Mouse (Mus musculus): ENCODE measurements around the gene Dcdc2a. TPM values are rescaled to one million over a fixed set of nuclear protein-coding genes. Genes with fewer than 3 reads are reported as not detected.

The Dcdc2a gene
- total and polyA plus RNA-seq, 3 experiments: 0.12 TPM; not detected in 2

DNA sequence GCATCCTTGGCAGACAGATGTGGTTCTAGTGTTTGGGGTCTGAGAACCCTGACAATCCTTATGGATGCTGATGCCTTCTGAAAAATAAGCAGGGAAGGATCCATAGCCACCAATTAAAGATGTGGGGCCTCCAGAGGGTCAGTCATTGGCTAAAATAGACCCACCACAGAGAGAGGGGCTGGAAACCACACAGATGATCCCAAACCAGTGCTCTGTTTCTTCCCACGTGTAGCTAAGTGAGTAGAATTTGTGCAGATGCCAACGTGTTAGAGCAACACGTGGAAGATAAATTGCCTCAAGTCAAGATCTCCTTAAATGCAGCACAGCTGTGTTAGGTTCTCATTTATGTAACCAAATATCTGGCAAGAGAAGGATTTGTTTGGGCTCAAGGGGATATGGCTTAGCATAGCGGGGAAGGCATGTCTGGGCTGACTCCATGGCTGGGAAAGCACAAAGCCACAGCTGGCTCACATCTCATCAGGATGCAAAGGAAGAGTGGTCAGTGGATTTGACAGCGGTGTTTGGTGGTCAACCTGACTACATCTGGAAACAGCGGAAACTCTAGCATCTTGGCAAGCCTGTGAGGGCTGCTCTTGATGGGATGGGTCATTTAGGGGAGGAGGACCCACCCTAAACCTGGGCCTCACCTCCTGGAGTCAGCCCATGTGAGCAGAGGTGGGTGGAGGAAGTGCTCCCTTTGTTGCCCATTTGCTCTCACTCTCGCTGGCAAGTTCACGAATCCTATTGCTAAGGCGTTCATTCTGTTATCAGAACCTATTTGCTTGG, 198.9 kb downstream of the Dcdc2a start:
- Histone ChIP-seq H3K27ac (no peak overlapping the region), H3K4me1 (ENCODE audit: control insufficient read depth, insufficient read depth, low read length) (no peaks in the 10 kb centered on the region), H3K9ac (ENCODE audit: low read depth, low read length) (no peak overlapping the region), H3K36me3 (ENCODE audit: control insufficient read depth, insufficient read depth, low read length) (no peaks in the 10 kb centered on the region), H3K4me3 (no peak overlapping the region), H3K27me3 (ENCODE audit: control insufficient read depth, insufficient read depth, low read length) (no peaks in the 10 kb centered on the region), H3K79me2 (replicated peaks; ENCODE audit: control insufficient read depth, insufficient read depth, low read length) (no peaks in the 10 kb centered on the region)
- WGBS: 67% methylated on average over 9 of the region's 9 CpGs
- no peak for DNase-seq
- intact Hi-C loops (cut with DNase I): no loop called here
- no peak for TF ChIP-seq CTCF (IDR thresholded peaks at IDR 0.05)
- TF ChIP-seq EP300 (IDR thresholded peaks at IDR 0.05; ENCODE audit: insufficient read depth, low read depth, low read length): no peak
- no peak for TF ChIP-seq POLR2A (IDR thresholded peaks at IDR 0.05; ENCODE audit: insufficient read depth, low read depth, low read length)

DNA sequence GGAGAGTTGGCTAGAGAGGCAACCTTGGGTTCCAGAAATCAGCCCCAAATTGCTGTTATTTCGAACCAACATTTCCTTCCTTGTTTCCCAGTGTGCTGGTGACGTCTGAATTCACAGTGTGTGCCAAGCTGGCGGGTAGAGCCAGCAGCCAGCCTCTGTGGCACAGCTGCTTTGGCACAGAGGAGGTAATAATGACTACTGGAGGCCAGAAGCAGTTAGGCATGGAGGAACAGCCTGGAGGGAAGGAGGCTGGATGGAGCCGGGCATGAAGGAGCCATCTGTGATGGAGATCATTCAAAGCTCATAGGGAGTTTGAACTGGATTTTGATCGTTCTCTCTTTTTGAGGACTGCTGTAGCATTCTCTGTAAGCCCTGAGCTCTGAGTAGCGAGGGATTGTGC, 201.8 kb downstream of the Dcdc2a start:
- Histone ChIP-seq H3K4me1 (ENCODE audit: control insufficient read depth, insufficient read depth, low read length) (no peaks in the 10 kb centered on the region), H3K36me3 (ENCODE audit: control insufficient read depth, insufficient read depth, low read length) (no peaks in the 10 kb centered on the region), H3K79me2 (replicated peaks; ENCODE audit: control insufficient read depth, insufficient read depth, low read length) (no peaks in the 10 kb centered on the region), H3K27me3 (ENCODE audit: control insufficient read depth, insufficient read depth, low read length) (no peaks in the 10 kb centered on the region), H3K4me3 (no peak overlapping the region), H3K27ac (no peak overlapping the region), H3K9ac (ENCODE audit: low read depth, low read length) (no peak overlapping the region)
- intact Hi-C loops (cut with DNase I): no loop called here
- no peak for DNase-seq
- TF ChIP-seq POLR2A (IDR thresholded peaks at IDR 0.05; ENCODE audit: insufficient read depth, low read depth, low read length) (no peak), CTCF (IDR thresholded peaks at IDR 0.05) (no peak)
- WGBS: 73% methylated on average over 6 of the region's 6 CpGs

Other genes starting within 250 kb of the Dcdc2a start
- gene Acot13, start 224.5 kb upstream of the Dcdc2a start, total RNA-seq (2021): 100 to 1,000 TPM; 383 to 456 TPM
- 365 and 457 TPM in 2 replicates for gene Acot13, start 224.5 kb upstream of the Dcdc2a start, polyA plus RNA-seq (2012; rRNA removed)
- gene Tdp2, start 224.3 kb upstream of the Dcdc2a start, total RNA-seq (2021): 10 to 100 TPM; 12.0 to 13.1 TPM
- gene Tdp2, start 224.3 kb upstream of the Dcdc2a start, polyA plus RNA-seq (2012; rRNA removed): 8.0 and 14.5 TPM in 2 replicates
- gene D130043K22Rik, start 210.9 kb upstream of the Dcdc2a start, total RNA-seq (2021): under 1 TPM in 1 of 2 experiments, not detected in 1; 0.05 TPM
- gene D130043K22Rik, start 210.9 kb upstream of the Dcdc2a start, polyA plus RNA-seq (2012; rRNA removed): 0.04 TPM in 1 of 2 replicates, not detected in the other
- 10 to 100 TPM; 26.7 to 28.7 TPM for gene Aldh5a1, start 118.3 kb upstream of the Dcdc2a start, total RNA-seq (2021)
- 9.6 and 16.2 TPM in 2 replicates for gene Aldh5a1, start 118.3 kb upstream of the Dcdc2a start, polyA plus RNA-seq (2012; rRNA removed)
- 1 to 10 TPM; 2.1 to 2.7 TPM for gene Gpld1, start 112.9 kb upstream of the Dcdc2a start, total RNA-seq (2021)
- 0.98 and 1.6 TPM in 2 replicates for gene Gpld1, start 112.9 kb upstream of the Dcdc2a start, polyA plus RNA-seq (2012; rRNA removed)
- gene Mrs2, start 35.6 kb upstream of the Dcdc2a start, total RNA-seq (2021): 10 to 100 TPM; 46.8 to 49.3 TPM
- gene Mrs2, start 35.6 kb upstream of the Dcdc2a start, polyA plus RNA-seq (2012; rRNA removed): 24.1 and 57.1 TPM in 2 replicates
- under 1 TPM in 1 of 2 experiments, not detected in 1; 0.34 TPM for gene Nrsn1, start 214.5 kb downstream of the Dcdc2a start, total RNA-seq (2021)
- gene Nrsn1, start 214.5 kb downstream of the Dcdc2a start, polyA plus RNA-seq (2012; rRNA removed): 0.21 and 1.1 TPM in 2 replicates